Mouse (Mus musculus) limb, embryonic 14.5 days (tissue): Measurements from ENCODE around the gene Ppme1. TPM values are rescaled to one million over a fixed set of nuclear protein-coding genes. Genes with fewer than 3 reads are reported as not detected.

Experiments
- ATAC-seq: fragments of 200-750 bp; cut with Nextera tagmentation; 2 replicates; pipeline ENCODE4 v1.8.0; 2017; ENCODE audit warnings: low read depth, moderate number of reproducible peaks, moderate TSS enrichment; ENCODE audit not compliant: low FRiP score
- DNase-seq: peaks from one replicate; pipeline ENCODE4 v3.0.0-alpha.2; 2015; ENCODE audit warnings: low spot score
- H3K27ac ChIP-seq: fragments of 300-500 bp; sonication (generic); replicated peaks from 2 replicates; pipeline ENCODE4 v1.5.1; 2014; ENCODE audit warnings: low read depth, mild to moderate bottlenecking, low read length, moderate library complexity, mixed read lengths
- H3K27me3 ChIP-seq: fragments of 300-500 bp; sonication (generic); 2 replicates; pipeline ENCODE4 v1.6.1; 2014; ENCODE audit warnings: low read length, mixed read lengths; ENCODE audit not compliant: control insufficient read depth, insufficient read depth
- H3K36me3 ChIP-seq: fragments of 300-500 bp; sonication (generic); 2 replicates; pipeline ENCODE4 v1.6.1; 2014; ENCODE audit warnings: mild to moderate bottlenecking, low read length, moderate library complexity, mixed read lengths; ENCODE audit not compliant: control insufficient read depth, insufficient read depth
- H3K4me1 ChIP-seq: fragments of 300-500 bp; sonication (generic); 2 replicates; pipeline ENCODE4 v1.6.1; 2014; ENCODE audit warnings: antibody characterized with exemption, low read length, mixed read lengths; ENCODE audit not compliant: control insufficient read depth, insufficient read depth
- H3K4me2 ChIP-seq: fragments of 300-500 bp; sonication (generic); replicated peaks from 2 replicates; pipeline ENCODE4 v1.6.1; 2014; ENCODE audit warnings: low read depth, mild to moderate bottlenecking, low read length, moderate library complexity; ENCODE audit not compliant: severe bottlenecking
- H3K4me3 ChIP-seq: fragments of 300-500 bp; sonication (generic); replicated peaks from 2 replicates; pipeline ENCODE4 v1.5.1; 2014; ENCODE audit warnings: low read length
- H3K9ac ChIP-seq: fragments of 300-500 bp; sonication (generic); 2 replicates; pipeline ENCODE4 v1.6.1; 2014; ENCODE audit warnings: mild to moderate bottlenecking, low read depth, low read length, moderate library complexity; ENCODE audit not compliant: severe bottlenecking
- H3K9me3 ChIP-seq: fragments of 300-500 bp; sonication (generic); 2 replicates; pipeline ENCODE4 v1.6.1; 2016; ENCODE audit warnings: low read length; ENCODE audit not compliant: control insufficient read depth
- POLR2A ChIP-seq: fragments of 200-500 bp; IDR thresholded peaks from 2 replicates; pipeline ENCODE4 v1.8.0; 2012; ENCODE audit warnings: inconsistent platforms, mild to moderate bottlenecking, moderate library complexity, borderline replicate concordance; ENCODE audit not compliant: insufficient read depth, insufficient read length; ENCODE audit errors: extremely low read depth
- WGBS: fragments of 180-500 bp; shearing (Covaris S2); extraction: QIAGEN DNeasy Blood & Tissue Kit; methylation state at CpG from one replicate; pipeline ENCODE4 v1.1.7; 2014; 5-methylcytosine and 5-hydroxymethylcytosine counted together
- polyA plus RNA-seq, 2 experiments: library from polyadenylated mRNA; depleted of rRNA in 1 of 2; stranded (reverse) in 1 of 2; unstranded in 1 of 2; fragments of >200 nt; fragmentation: Nextera tagmentation in 1 of 2; extraction: Ambion mirVana in 1 of 2; gene quantifications; 2 replicates each; pipeline versions ENCODE4 v1.2.1 to v1.2.3; 2012 to 2014

Gene Ppme1
- polyA plus RNA-seq (2012; rRNA removed) (68.8 and 97.2 TPM in 2 replicates), polyA plus RNA-seq (2014; fragmentation: Nextera tagmentation; extraction: Ambion mirVana) (44.0 and 50.0 TPM in 2 replicates)

DNA sequence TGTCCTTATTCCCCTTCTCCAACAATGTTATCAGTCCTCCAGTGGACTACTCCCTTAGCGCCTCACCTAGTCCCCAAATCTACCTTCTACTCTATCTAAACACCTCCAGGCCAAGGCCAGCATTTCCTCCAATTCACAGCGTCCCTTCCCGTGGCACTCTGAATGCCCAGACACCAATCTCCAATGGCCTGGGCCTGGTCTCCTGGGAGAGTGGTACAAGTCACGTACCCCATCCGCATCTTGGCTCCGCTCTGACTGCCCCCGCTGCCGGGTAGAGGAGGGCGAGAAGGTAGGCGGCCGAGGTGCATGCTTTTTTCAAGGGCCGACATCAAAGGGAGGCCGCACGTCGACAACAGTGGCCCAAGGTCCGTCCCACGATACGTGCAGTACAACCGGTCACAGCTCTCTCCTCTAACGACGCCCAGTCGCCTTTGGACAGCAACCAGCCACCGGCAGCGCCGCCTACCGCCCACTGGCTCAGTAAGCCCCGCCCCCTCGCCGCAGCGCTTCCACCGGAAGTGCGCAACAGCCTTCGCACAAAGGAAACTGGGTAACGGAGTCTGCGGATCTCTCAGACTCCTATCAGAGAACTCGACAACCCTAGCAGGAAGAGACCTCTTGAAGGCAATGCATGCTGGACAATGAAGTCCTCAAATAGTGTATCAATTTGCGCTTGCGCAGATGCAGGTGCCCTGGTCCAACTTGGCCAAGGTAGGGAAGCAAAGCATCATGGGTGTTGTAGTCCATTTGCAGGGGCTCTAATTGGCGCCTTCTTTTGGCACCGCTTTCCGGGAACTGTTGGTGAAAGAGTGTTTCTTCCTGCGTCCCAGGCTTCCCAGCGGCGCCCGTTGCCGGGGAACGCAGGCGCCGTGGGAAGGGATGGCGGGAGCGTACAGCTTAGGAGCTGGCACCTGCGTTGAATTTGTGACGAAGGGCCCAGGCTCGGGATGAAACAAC is at the start of gene Ppme1, which contains the start of gene C2cd3:
Gene Ppme1, minus strand, starts transcription at position 813 of the 957 bp plus-strand sequence.
Gene C2cd3, plus strand, starts transcription at position 739 of the 957 bp plus-strand sequence.
- Histone ChIP-seq H3K36me3 (peaks cover 19% of the 10 kb centered on the region), H3K27me3 (no peaks in the 10 kb centered on the region), H3K4me2 (peak within 1 kb of the TSS; percentile 51), H3K27ac (peak within 1 kb of the TSS; percentile 92), H3K4me1 (peaks cover 17% of the 10 kb centered on the region; the same call in 1 of the 2 replicates), H3K9me3 (no peaks in the 10 kb centered on the region), H3K9ac (peak within 1 kb of the TSS; percentile 78), H3K4me3 (peak within 1 kb of the TSS; percentile 63)
- ATAC-seq, result peak; percentile 98
- peak; percentile 92; the same call in 1 of the 2 replicates for TF ChIP-seq POLR2A
- peak; percentile 100 for DNase-seq
- under 1% methylated on average over 52 of the region's 54 CpGs for WGBS

- no peaks in the 10 kb centered on the region for H3K4me1 ChIP-seq
- DNase-seq (no peak), ATAC-seq (no peak)
- H3K4me2 ChIP-seq, result no peak overlapping the region
- WGBS, result 88% methylated on average over 4 of the region's 4 CpGs
- peaks cover 87% of the 10 kb centered on the region for H3K36me3 ChIP-seq
- no peak overlapping the region for H3K27ac ChIP-seq
- no peak overlapping the region for H3K4me3 ChIP-seq
- no peak overlapping the region for H3K9ac ChIP-seq
- no peaks in the 10 kb centered on the region for H3K27me3 ChIP-seq
- no peaks in the 10 kb centered on the region for H3K9me3 ChIP-seq
- TF ChIP-seq POLR2A, result no peak
Measured at GRCm38 (mm10) chr7:100408684-100409083, 36.6 kb upstream of the Ppme1 start.

- Histone ChIP-seq H3K4me3 (no peak overlapping the region), H3K4me2 (no peak overlapping the region), H3K9me3 (no peaks in the 10 kb centered on the region), H3K27ac (no peak overlapping the region), H3K27me3 (no peaks in the 10 kb centered on the region), H3K4me1 (no peaks in the 10 kb centered on the region), H3K9ac (no peak overlapping the region), H3K36me3 (peaks cover 87% of the 10 kb centered on the region)
- DNase-seq (no peak), ATAC-seq (no peak)
- no peak for TF ChIP-seq POLR2A
- WGBS, result 91% methylated on average over 5 of the region's 5 CpGs
Measured at GRCm38 (mm10) chr7:100407677-100408076, 35.6 kb upstream of the Ppme1 start.

GRCm38 (mm10) chr7:100402715-100403114 is 30.6 kb upstream of the Ppme1 start:
- Histone ChIP-seq H3K4me1 (no peaks in the 10 kb centered on the region), H3K36me3 (peaks cover 75% of the 10 kb centered on the region), H3K27me3 (no peaks in the 10 kb centered on the region), H3K9ac (no peak overlapping the region), H3K9me3 (no peaks in the 10 kb centered on the region), H3K27ac (no peak overlapping the region), H3K4me2 (no peak overlapping the region), H3K4me3 (no peak overlapping the region)
- DNase-seq, result no peak
- TF ChIP-seq POLR2A, result no peak
- 75% methylated on average over 4 of the region's 4 CpGs for WGBS
- ATAC-seq, result no peak

GRCm38 (mm10) chr7:100400899-100401539 is 28.9 kb upstream of the Ppme1 start:
- H3K4me3 ChIP-seq, result no peak overlapping the region
- DNase-seq (no peak), ATAC-seq (no peak)
- TF ChIP-seq POLR2A, result no peak
- no peak overlapping the region for H3K9ac ChIP-seq
- no peaks in the 10 kb centered on the region for H3K9me3 ChIP-seq
- no peak overlapping the region for H3K4me2 ChIP-seq
- H3K4me1 ChIP-seq, result no peaks in the 10 kb centered on the region
- no peak overlapping the region for H3K27ac ChIP-seq
- H3K27me3 ChIP-seq, result no peaks in the 10 kb centered on the region
- 19% methylated on average over 4 of the region's 4 CpGs for WGBS
- H3K36me3 ChIP-seq, result peaks cover 75% of the 10 kb centered on the region
